Mouse (Mus musculus): Measurements from ENCODE around the gene Mall. TPM values are rescaled to one million over a fixed set of nuclear protein-coding genes. Genes with fewer than 3 reads are reported as not detected.
A peak's percentile ranks its signal among the peaks of the same experiment; 100 is the strongest.

The Mall gene
- polyA plus RNA-seq, 1 experiment = not detected

- TF ChIP-seq FLI1 (IDR thresholded peaks at IDR 0.05; ENCODE audit: low read length) (no peak), GATA1 (IDR thresholded peaks at IDR 0.05; ENCODE audit: borderline replicate concordance, low read length) (no peak)
Observed at GRCm38 (mm10) chr2:127754113-127754512, 24.4 kb upstream of the Mall start.

GRCm38 (mm10) chr2:127751849-127752610 lies 22.3 kb upstream of the Mall start:
- Histone ChIP-seq H3K9me3 (no peaks in the 10 kb centered on the region), H3K4me3 (replicated peaks) (no peak overlapping the region), H3K36me3 (replicated peaks; ENCODE audit: low read length) (no peaks in the 10 kb centered on the region), H3K27me3 (replicated peaks) (peaks cover 40% of the 10 kb centered on the region), H3K4me1 (peaks cover 3% of the 10 kb centered on the region; the same call in 1 of the 2 replicates)
- TF ChIP-seq GATA1 (IDR thresholded peaks at IDR 0.05; ENCODE audit: borderline replicate concordance, low read length) (no peak), FLI1 (IDR thresholded peaks at IDR 0.05; ENCODE audit: low read length) (no peak)

More at GRCm38 (mm10) chr2:127754113-127754512, 24.4 kb upstream of the Mall start:
- Histone ChIP-seq H3K27me3 (replicated peaks) (peaks cover 46% of the 10 kb centered on the region), H3K4me3 (replicated peaks) (peak overlapping the region; percentile 35), H3K9me3 (no peaks in the 10 kb centered on the region), H3K4me1 (peaks cover 3% of the 10 kb centered on the region; the same call in 1 of the 2 replicates), H3K36me3 (replicated peaks; ENCODE audit: low read length) (no peaks in the 10 kb centered on the region)

GRCm38 (mm10) chr2:127749376-127749775 lies 19.6 kb upstream of the Mall start:
- TF ChIP-seq FLI1 (IDR thresholded peaks at IDR 0.05; ENCODE audit: low read length) (no peak), GATA1 (IDR thresholded peaks at IDR 0.05; ENCODE audit: borderline replicate concordance, low read length) (no peak)
- Histone ChIP-seq H3K4me1 (peaks cover 3% of the 10 kb centered on the region; the same call in 1 of the 2 replicates), H3K4me3 (replicated peaks) (no peak overlapping the region), H3K27me3 (replicated peaks) (peaks cover 41% of the 10 kb centered on the region), H3K9me3 (no peaks in the 10 kb centered on the region), H3K36me3 (replicated peaks; ENCODE audit: low read length) (no peaks in the 10 kb centered on the region)

GRCm38 (mm10) chr2:127748316-127748715 lies 18.6 kb upstream of the Mall start:
- Histone ChIP-seq H3K4me1 (peaks cover 3% of the 10 kb centered on the region; the same call in 1 of the 2 replicates), H3K27me3 (replicated peaks) (peaks cover 43% of the 10 kb centered on the region), H3K4me3 (replicated peaks) (no peak overlapping the region), H3K9me3 (no peaks in the 10 kb centered on the region), H3K36me3 (replicated peaks; ENCODE audit: low read length) (no peaks in the 10 kb centered on the region)
- TF ChIP-seq GATA1 (IDR thresholded peaks at IDR 0.05; ENCODE audit: borderline replicate concordance, low read length) = no peak
- no peak for TF ChIP-seq FLI1 (IDR thresholded peaks at IDR 0.05; ENCODE audit: low read length)

- no peaks in the 10 kb centered on the region for H3K4me1 ChIP-seq
- TF ChIP-seq FLI1 (IDR thresholded peaks at IDR 0.05; ENCODE audit: low read length) = no peak
- TF ChIP-seq GATA1 (IDR thresholded peaks at IDR 0.05; ENCODE audit: borderline replicate concordance, low read length) = no peak
- no peaks in the 10 kb centered on the region for H3K36me3 ChIP-seq (replicated peaks; ENCODE audit: low read length)
- no peak overlapping the region for H3K4me3 ChIP-seq (replicated peaks)
- H3K9me3 ChIP-seq = no peaks in the 10 kb centered on the region
- peaks cover 28% of the 10 kb centered on the region for H3K27me3 ChIP-seq (replicated peaks)
Observed at GRCm38 (mm10) chr2:127742637-127743036, 12.9 kb upstream of the Mall start.

- TF ChIP-seq FLI1 (IDR thresholded peaks at IDR 0.05; ENCODE audit: low read length) (no peak), GATA1 (IDR thresholded peaks at IDR 0.05; ENCODE audit: borderline replicate concordance, low read length) (no peak)
- no peaks in the 10 kb centered on the region for H3K36me3 ChIP-seq (replicated peaks; ENCODE audit: low read length)
- no peak overlapping the region for H3K4me3 ChIP-seq (replicated peaks)
- peaks cover 13% of the 10 kb centered on the region for H3K4me1 ChIP-seq
- H3K9me3 ChIP-seq = no peaks in the 10 kb centered on the region
- H3K27me3 ChIP-seq (replicated peaks) = peaks cover 35% of the 10 kb centered on the region
Observed at GRCm38 (mm10) chr2:127740756-127741519, 11.2 kb upstream of the Mall start.

- Histone ChIP-seq H3K4me1 (peaks cover 14% of the 10 kb centered on the region), H3K9me3 (no peaks in the 10 kb centered on the region), H3K4me3 (replicated peaks) (no peak overlapping the region), H3K27me3 (replicated peaks) (peaks cover 32% of the 10 kb centered on the region), H3K36me3 (replicated peaks; ENCODE audit: low read length) (no peaks in the 10 kb centered on the region)
- no peak for TF ChIP-seq FLI1 (IDR thresholded peaks at IDR 0.05; ENCODE audit: low read length)
- TF ChIP-seq GATA1 (IDR thresholded peaks at IDR 0.05; ENCODE audit: borderline replicate concordance, low read length) = no peak
Observed at GRCm38 (mm10) chr2:127737885-127738284, 8.2 kb upstream of the Mall start.

GRCm38 (mm10) chr2:127736631-127737209 lies 7.0 kb upstream of the Mall start:
- TF ChIP-seq GATA1 (IDR thresholded peaks at IDR 0.05; ENCODE audit: borderline replicate concordance, low read length) (no peak), FLI1 (IDR thresholded peaks at IDR 0.05; ENCODE audit: low read length) (no peak)
- Histone ChIP-seq H3K4me1 (peaks cover 14% of the 10 kb centered on the region), H3K27me3 (replicated peaks) (peaks cover 28% of the 10 kb centered on the region), H3K36me3 (replicated peaks; ENCODE audit: low read length) (no peaks in the 10 kb centered on the region), H3K4me3 (replicated peaks) (no peak overlapping the region), H3K9me3 (no peaks in the 10 kb centered on the region)

- Histone ChIP-seq H3K4me1 (peaks cover 14% of the 10 kb centered on the region), H3K36me3 (replicated peaks; ENCODE audit: low read length) (no peaks in the 10 kb centered on the region), H3K4me3 (replicated peaks) (no peak overlapping the region), H3K9me3 (no peaks in the 10 kb centered on the region), H3K27me3 (replicated peaks) (peaks cover 33% of the 10 kb centered on the region)
- TF ChIP-seq GATA1 (IDR thresholded peaks at IDR 0.05; ENCODE audit: borderline replicate concordance, low read length) = no peak
- TF ChIP-seq FLI1 (IDR thresholded peaks at IDR 0.05; ENCODE audit: low read length) = no peak
Observed at GRCm38 (mm10) chr2:127735512-127736145, 5.9 kb upstream of the Mall start.
